Mouse (Mus musculus) adrenal gland, adult 8-10 months (tissue): ENCODE measurements around the gene Usp47. TPM values are rescaled to one million over a fixed set of nuclear protein-coding genes. Genes with fewer than 3 reads are reported as not detected.
A peak's percentile ranks its signal among the peaks of the same experiment; 100 is the strongest.
"Not testable (repeated sequence)": the region's sequence is repeated elsewhere in the genome, so short reads cannot be mapped to it uniquely, and the experiment has no call there.

Experiments
- DNase-seq: peaks from one replicate; pipeline ENCODE4 v3.0.0; 2022
- total RNA-seq, 4 experiments: library from RNA; stranded (reverse); gene quantifications; 2 replicates each; pipeline ENCODE4 v1.2.4; 2022

The Usp47 gene
- total RNA-seq, 4 experiments from 2014 or later: 65.9 to 71.9 (median 67.5) TPM

DNA sequence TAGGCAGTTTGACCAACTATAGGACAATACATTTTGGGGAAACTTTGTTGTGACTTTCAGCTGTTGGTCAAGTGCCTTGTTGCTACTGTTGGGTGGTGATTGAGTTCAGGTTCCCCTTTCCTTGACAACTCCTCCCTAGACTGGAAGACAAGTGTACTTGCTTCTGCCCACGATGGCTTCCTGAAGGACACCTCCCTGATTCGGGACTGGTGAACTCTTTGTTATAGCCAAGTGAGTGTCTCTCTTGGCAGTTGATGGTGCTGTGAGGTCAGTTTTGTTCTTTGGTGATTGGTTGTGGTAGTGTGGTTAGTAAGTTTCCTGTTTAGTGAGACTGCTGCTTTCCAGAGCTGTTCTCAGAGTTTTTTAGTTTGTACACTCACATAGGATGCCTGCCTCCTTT is 19.5 kb downstream of the Usp47 start:
- DNase-seq: no peak

GRCm38 (mm10) chr7:112045249-112045648 is 21.9 kb downstream of the Usp47 start:
- DNase-seq: no peak

DNA sequence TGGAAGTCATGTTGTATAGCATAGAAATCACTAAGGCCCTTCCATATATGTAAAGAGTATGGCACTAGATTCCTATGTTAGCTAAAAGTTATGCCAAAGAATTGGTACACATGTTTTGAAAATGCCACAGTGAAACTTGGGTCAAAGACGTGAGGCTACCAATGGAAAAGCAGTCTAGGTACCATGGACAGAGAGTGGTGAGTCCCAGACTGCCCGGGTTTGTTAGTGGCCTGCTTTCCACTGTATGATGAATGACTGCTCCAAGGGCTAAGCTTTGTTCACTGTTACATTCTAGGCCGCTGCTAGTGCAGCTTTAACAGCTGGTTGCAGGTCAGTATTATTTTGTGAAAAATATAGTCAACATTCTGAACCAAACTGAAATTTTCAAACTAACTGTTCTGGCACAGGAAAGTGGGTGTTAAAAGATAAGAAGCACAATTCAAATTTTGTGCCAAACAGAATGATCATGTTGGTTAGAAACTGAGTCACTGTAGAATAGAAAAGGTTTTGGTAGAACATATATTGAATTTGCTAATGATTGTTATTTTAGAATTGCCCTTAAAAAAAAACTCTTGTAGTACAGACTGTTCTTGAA is 22.6 kb downstream of the Usp47 start:
- DNase-seq: no peak

DNA sequence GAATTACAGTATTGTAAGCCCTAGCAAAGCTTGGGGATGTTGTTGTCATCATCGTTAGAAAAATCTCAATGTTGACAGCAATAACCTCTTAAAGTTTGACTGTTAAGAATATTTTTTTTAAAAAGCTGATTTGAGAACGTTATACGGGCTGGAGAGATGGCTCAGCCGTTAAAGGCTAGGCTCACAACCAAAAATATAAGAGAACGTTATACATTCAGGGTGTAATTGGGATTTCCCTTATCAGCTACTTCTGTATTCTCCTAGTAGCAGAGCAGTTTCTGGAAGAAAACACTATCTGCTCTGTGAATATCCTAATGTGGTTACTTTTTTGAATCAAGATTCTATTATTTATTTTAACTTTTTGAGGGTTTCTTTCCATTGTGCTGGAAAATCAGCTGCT is 25.3 kb downstream of the Usp47 start:
- no peak for DNase-seq

DNA sequence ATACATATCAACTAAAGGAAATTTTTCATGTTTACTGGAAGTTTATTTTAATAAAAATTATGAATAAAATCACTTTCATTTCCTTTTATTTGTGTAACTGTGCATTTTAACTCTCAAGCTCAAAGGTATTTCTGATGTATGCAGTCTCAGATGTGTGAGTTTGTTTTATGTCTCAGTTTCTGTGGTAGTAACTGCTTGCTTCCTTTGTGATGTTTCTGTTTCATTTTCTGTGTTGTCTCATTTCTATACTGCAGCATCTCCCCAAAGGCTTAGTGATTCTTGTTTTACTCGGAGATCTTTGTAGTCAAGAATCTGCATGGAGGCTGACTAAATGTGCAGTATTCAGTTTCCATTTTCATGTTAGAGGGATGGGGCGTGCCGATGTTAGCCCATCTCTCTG is 30.4 kb downstream of the Usp47 start:
- no peak for DNase-seq

- no peak for DNase-seq
Observed at GRCm38 (mm10) chr7:112055901-112056625, 32.8 kb downstream of the Usp47 start.

DNA sequence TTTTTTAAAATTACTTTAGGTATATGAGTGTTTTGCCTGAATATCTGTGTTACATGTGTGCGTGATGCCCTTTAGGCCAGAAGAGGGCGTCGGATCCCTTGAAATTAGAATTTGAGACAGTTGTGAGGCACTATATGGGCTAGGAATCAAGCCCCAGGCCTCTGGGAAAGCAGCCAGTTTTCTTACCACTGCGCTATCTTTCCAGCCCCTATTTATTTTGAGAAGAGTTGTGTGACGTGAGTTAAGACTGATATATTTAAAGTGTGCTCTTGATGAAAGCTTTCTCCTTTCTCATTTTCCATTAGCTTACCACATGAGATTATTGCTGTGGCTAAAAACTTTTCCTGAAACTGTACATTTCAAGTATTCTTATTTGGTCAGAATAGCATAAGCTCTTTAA is 51.6 kb downstream of the Usp47 start:
- DNase-seq: no peak

GRCm38 (mm10) chr7:112082636-112083035 is 59.3 kb downstream of the Usp47 start:
- DNase-seq: peak; percentile 14

DNA sequence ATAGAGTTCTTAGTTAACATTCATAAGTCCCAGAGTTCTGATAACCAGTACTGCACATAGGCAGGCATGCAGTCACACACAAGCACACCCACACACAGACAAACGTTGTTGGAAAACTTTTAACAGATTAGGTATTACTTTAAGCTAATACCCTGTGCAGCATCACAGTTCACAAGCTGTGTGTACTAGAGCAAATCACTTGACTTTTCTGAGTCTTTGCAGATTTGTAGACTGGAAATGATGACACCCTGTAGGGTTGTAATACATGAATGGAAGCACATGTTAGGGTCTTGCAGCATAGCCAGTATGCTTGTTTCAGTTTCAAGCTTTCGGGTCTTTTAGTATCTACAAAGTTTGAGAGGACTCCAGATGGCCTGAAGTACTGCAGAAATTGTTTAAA is 60.9 kb downstream of the Usp47 start:
- DNase-seq: no peak

DNA sequence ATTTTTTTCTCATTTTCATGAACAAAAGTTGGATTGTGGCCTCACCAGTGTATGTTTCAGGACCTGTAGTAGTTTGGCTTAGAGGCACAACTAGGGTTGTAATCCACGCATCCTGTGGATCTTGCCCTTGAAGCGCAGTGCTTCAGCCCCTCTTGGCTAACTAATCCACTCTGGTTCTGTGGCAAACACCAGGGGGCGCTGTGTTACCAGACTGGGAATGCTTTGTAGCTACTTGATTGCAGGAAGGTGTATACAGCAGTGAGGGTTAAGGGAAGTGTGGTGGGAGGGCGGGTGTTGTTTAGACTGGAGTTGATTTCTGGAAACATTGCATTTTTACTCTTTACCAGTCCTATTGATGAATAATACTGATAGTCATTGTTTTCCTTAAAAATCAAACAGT is 61.8 kb downstream of the Usp47 start:
- DNase-seq: peak; percentile 58

GRCm38 (mm10) chr7:112086186-112086585 is 62.9 kb downstream of the Usp47 start:
- no peak for DNase-seq

DNA sequence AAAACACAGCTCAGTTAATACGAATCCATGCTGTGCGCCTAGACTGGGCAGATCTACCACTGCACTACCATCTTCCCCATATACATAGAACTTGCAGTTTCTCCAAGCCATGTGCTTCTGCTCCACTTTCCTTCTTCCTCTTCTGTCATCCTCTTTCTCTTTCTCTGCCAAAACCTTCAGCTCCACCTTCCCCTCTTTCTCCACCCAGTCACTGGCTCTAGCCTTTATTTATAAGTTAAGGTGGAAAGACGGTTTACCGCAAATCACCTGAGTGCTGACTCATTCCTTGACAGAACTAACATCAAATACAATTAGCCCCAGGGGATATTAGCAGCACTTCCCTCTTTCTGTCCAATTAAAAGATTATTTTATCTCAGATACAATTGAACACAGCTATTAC is 71.6 kb downstream of the Usp47 start:
- DNase-seq: not testable (repeated sequence)

DNA sequence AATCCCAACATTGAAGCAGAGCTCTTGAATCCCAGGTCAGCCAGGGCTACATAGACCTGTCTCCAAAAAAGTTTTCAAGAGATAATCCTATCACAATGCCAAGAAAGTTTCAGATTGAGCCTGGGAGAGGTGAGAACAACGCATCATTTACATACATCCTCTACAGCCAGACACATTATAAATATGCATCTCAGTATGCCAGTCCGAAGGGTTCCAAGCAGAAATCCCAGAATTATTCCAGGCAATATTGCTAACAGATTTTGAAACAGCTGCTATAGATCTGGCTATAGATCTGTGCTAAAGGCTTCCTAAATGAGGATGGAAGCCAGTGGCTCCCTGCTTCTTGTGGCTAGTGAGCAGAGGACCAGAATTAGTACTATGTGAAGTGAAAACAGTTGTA is 77.6 kb downstream of the Usp47 start:
- no peak for DNase-seq

DNA sequence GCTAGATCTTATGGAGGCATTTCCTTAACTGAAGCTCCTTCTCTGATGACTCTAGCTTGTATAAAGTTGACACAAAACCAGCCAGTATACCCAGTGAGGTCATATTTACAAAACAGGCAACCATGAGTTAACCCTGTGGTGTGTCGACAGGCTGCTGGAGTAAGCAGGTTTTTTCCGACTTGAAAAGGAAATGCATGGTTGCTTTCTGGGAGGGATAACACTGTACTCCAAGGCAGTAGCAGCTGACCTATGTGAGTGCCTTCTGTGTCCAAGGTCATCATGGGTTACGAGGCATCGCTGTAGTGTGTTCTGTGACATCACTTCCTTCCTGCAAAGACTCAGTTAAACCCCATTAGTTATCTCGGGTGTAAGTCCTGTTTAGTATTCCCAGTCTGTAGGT is 79.6 kb downstream of the Usp47 start:
- no peak for DNase-seq

- DNase-seq: no peak
Observed at GRCm38 (mm10) chr7:112103816-112104215, 80.5 kb downstream of the Usp47 start.

DNA sequence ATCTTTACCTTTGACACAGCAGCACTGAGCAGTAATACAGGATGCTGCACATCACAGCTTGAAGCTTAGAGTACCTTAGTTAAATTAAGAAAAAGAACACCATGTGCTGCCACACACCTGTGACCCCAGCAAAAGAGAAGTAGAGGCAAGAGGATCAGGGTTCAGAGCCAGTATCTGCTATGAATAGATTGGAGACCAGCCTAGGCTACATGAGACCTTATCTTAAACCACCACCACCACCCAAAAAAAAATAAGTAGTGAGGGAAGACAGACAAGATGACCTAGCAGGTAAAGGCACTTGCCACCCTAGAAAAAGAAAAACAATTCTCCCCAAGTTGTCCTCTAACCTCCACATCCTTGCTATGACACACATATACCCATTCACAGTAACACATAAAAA is 85.5 kb downstream of the Usp47 start:
- DNase-seq: no peak

GRCm38 (mm10) chr7:112110638-112111372 is 87.5 kb downstream of the Usp47 start:
- DNase-seq: no peak

GRCm38 (mm10) chr7:112117501-112117900 is 94.2 kb downstream of the Usp47 start:
- no peak for DNase-seq

- no peak for DNase-seq
Observed at GRCm38 (mm10) chr7:112118086-112118485, 94.8 kb downstream of the Usp47 start.

- no peak for DNase-seq
Observed at GRCm38 (mm10) chr7:112119248-112119647, 95.9 kb downstream of the Usp47 start.

DNA sequence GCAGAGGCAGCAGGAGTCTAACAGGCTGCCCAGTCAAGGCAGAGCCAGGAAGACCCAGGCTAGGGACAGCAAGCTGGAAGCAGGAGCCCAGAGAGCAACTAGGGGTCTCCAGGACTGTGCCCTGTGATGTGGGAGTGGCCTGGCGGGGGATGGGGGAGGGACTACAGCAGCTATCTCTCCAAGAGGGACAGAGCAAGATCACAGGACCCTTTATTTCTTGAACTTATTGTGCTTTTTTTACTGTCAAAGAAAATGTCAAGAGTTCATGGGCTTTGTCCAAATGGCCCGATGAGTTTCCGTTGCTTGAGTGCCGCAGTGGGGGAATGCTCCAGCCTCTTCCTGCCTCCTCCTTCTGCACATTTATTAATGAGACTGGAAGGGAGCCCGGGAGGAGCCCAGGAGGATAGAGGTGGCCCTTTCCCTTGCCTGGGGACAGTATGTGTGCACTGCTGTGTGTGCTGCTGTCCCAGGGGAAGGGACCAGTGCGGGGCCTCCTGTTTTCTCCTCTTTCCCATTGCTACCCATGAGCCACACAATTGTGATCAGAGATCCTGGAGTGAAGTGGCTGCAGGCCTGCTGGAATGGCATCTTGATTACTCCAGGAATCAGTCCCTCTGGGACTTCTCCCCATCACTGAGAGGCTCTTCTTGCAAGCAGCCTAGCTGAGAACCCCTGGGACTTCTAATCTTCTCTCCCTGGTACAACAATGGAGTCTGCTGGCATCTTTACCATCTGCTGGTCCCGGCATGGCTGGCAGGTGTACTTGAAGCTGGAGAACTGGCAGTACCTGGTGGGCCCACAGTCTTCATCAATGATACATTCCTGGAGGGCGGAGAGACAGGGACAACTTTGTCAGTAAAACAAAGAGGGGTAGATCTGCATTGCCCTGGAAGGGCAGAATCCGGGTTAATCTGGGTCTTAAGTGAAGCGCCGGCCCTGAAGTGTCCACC is 97.8 kb downstream of the Usp47 start:
- DNase-seq: no peak

DNA sequence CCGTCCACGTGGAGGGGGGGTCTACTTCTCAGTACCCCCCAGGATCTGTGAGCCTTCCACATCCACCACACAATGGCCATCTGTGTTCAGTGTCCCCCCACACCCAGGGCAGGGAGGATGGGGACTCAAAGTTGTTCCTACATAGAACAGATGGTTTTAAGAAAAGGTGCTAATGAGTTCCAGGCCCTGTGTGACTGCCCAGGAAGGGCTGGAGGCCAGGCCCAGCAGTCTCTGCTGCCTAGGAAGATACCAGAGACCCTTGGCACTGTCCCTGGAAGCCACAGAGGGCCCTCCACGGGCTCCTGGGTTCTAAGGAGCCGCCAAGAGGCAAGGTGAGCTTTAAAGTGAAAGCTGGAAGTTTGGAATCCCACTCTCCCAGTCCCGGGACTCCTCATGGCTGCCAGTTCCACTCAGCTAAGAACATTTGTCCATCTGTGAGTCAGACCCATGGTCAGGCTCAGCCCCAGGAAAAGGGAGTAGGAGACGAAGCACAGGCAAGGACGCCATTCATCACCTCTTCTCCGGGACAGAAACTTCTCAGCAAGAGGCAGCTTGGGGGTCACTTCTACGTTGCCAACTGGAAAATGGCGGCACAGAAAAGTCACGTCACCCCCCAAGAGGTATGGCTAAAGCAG is 98.7 kb downstream of the Usp47 start:
- DNase-seq: peak; percentile 60
